Mouse (Mus musculus) kidney, adult 2 months (tissue): ENCODE measurements around the gene Mum1. TPM values are rescaled to one million over a fixed set of nuclear protein-coding genes. Genes with fewer than 3 reads are reported as not detected.

Experiments
- DNase-seq: peaks from one replicate; pipeline ENCODE4 v3.0.0; 2021
- H3K27ac ChIP-seq: fragments of 200-500 bp; 2 replicates; pipeline ENCODE4 v1.5.1; 2012; ENCODE audit warnings: low read depth, low read length, control low read depth, inconsistent platforms; ENCODE audit not compliant: insufficient read depth
- H3K27me3 ChIP-seq: fragments of 200-500 bp; replicated peaks from 2 replicates; pipeline ENCODE4 v1.6.1; 2012; ENCODE audit warnings: mild to moderate bottlenecking, moderate library complexity, low read length, inconsistent platforms; ENCODE audit not compliant: control insufficient read depth, insufficient read depth
- H3K36me3 ChIP-seq: fragments of 200-500 bp; 2 replicates; pipeline ENCODE4 v1.6.1; 2012; ENCODE audit warnings: mild to moderate bottlenecking, moderate library complexity, low read length, inconsistent platforms; ENCODE audit not compliant: control insufficient read depth, insufficient read depth
- H3K4me1 ChIP-seq: fragments of 200-500 bp; 2 replicates; pipeline ENCODE4 v1.6.1; 2011; ENCODE audit warnings: low read length; ENCODE audit not compliant: control insufficient read depth, insufficient read depth
- H3K4me3 ChIP-seq: fragments of 200-500 bp; 2 replicates; pipeline ENCODE4 v1.5.1; 2011; ENCODE audit warnings: mild to moderate bottlenecking, low read depth, low read length, control low read depth; ENCODE audit not compliant: insufficient read depth
- CTCF ChIP-seq: fragments of 200-500 bp; conservative IDR thresholded peaks from 2 replicates; pipeline ENCODE4 v1.5.1; 2011; ENCODE audit warnings: low read depth, mild to moderate bottlenecking, control low read depth, low read length, moderate library complexity, mixed read lengths; ENCODE audit not compliant: insufficient read depth, insufficient read length
- POLR2A ChIP-seq: fragments of 200-500 bp; IDR thresholded peaks from one replicate; pipeline ENCODE4 v1.6.1; 2011; ENCODE audit warnings: low read depth, low read length, control low read depth
- WGBS: fragments of 180-500 bp; shearing (Covaris S2); methylation state at CpG from one replicate; pipeline ENCODE4 v1.1.7; 2018; 5-methylcytosine and 5-hydroxymethylcytosine counted together
- polyA plus RNA-seq: library from polyadenylated mRNA; depleted of rRNA; stranded (reverse); fragments of >200 nt; gene quantifications from 2 replicates; pipeline ENCODE4 v1.2.3, GENCODE M21; 2012

Mum1 gene
- polyA plus RNA-seq, 1 experiment = 30.4 TPM

- WGBS = 76% methylated on average over 8 of the region's 8 CpGs
- H3K36me3 ChIP-seq = 0 out of 2 replicates have a peak, but pooled peaks cover 1% of the 10 kb centered on the region
Measured at GRCm38 (mm10) chr10:80271870-80272585, 45.8 kb downstream of the Mum1 start.

DNA sequence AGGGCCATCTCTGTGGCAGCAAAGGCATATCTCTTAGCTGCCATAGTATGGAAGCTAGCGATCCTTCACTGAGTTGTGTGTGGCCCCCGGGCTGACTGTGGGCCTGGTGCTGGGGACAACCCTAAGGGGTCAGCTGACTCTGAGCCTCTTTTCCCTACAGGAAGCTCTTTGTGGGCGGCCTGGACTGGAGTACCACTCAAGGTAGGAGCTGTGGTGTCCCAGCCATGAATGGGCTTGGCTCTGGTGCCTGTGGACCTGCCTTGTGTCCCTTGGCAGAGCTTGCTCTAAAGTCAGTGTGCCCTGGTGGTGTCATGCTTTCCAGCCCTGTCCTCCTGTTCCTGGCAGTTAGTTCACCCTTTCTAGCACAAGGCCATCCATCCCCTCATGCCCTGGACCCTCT lies 47.6 kb downstream of the Mum1 start:
- Histone ChIP-seq H3K4me1 (peaks cover 15% of the 10 kb centered on the region), H3K27ac (no peak overlapping the region), H3K27me3 (no peaks in the 10 kb centered on the region), H3K4me3 (no peak overlapping the region), H3K36me3 (0 out of 2 replicates have a peak, but pooled peaks cover 1% of the 10 kb centered on the region)
- 76% methylated on average over 3 of the region's 3 CpGs for whole genome bisulfite sequencing
- DNase-seq = no peak
- TF ChIP-seq POLR2A (no peak), CTCF (no peak)

More at GRCm38 (mm10) chr10:80271870-80272585, 45.8 kb downstream of the Mum1 start:
- no peaks in the 10 kb centered on the region for H3K27me3 ChIP-seq
- H3K4me1 ChIP-seq = peaks cover 21% of the 10 kb centered on the region
- no peak overlapping the region for H3K27ac ChIP-seq
- no peak for TF ChIP-seq CTCF
- TF ChIP-seq POLR2A = no peak
- no peak overlapping the region for H3K4me3 ChIP-seq
- no peak for DNase-seq

- WGBS = 61% methylated on average over 5 of the region's 5 CpGs
- TF ChIP-seq CTCF (no peak), POLR2A (no peak)
- no peak overlapping the region for H3K27ac ChIP-seq
- H3K27me3 ChIP-seq = no peaks in the 10 kb centered on the region
- peaks cover 8% of the 10 kb centered on the region for H3K4me1 ChIP-seq
- peaks cover 3% of the 10 kb centered on the region; the same call in 1 of the 2 replicates for H3K36me3 ChIP-seq
- DNase-seq = no peak
- no peak overlapping the region for H3K4me3 ChIP-seq
Measured at GRCm38 (mm10) chr10:80276238-80276637, 50.0 kb downstream of the Mum1 start.

- DNase-seq = no peak
- Histone ChIP-seq H3K36me3 (peaks cover 3% of the 10 kb centered on the region; the same call in 1 of the 2 replicates), H3K27me3 (no peaks in the 10 kb centered on the region), H3K4me3 (no peak overlapping the region), H3K27ac (no peak overlapping the region), H3K4me1 (peaks cover 22% of the 10 kb centered on the region)
- no peak for TF ChIP-seq POLR2A
- TF ChIP-seq CTCF = no peak
- WGBS = 87% methylated on average over 9 of the region's 9 CpGs
Measured at GRCm38 (mm10) chr10:80278390-80278789, 52.2 kb downstream of the Mum1 start.

GRCm38 (mm10) chr10:80279273-80279672 lies 53.0 kb downstream of the Mum1 start:
- DNase-seq = no peak
- H3K27ac ChIP-seq = no peak overlapping the region
- H3K4me1 ChIP-seq = peaks cover 22% of the 10 kb centered on the region
- 66% methylated on average over 12 of the region's 12 CpGs for WGBS
- TF ChIP-seq POLR2A (no peak), CTCF (no peak)
- H3K27me3 ChIP-seq = no peaks in the 10 kb centered on the region
- peaks cover 4% of the 10 kb centered on the region; the same call in 1 of the 2 replicates for H3K36me3 ChIP-seq
- no peak overlapping the region for H3K4me3 ChIP-seq

DNA sequence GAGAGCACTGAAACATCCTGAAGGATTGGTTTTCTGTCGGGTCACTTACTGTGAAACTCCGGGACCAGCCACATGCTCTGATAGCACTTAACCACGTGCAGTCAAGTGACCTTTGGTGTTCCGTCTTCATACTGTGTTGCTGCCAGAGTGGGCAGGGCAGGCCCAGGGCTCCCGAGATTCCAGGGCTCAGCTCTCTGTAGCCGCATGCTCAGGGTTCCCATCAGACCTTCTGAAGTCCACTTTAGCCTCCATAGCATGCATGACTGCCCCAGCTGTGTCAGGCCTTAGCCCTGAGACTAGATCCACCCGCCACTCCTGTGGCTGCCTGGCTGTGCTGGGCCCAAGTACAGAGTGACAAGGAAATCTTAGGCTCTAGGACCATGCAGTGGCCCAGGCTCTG lies 55.1 kb downstream of the Mum1 start:
- WGBS = 24% methylated on average over 7 of the region's 7 CpGs
- peak; percentile 96 for DNase-seq
- no peaks in the 10 kb centered on the region for H3K27me3 ChIP-seq
- H3K4me1 ChIP-seq = peaks cover 22% of the 10 kb centered on the region
- peaks cover 11% of the 10 kb centered on the region for H3K36me3 ChIP-seq
- no peak overlapping the region for H3K4me3 ChIP-seq
- peak overlapping the region; percentile 98 for H3K27ac ChIP-seq
- TF ChIP-seq POLR2A = no peak
- no peak for TF ChIP-seq CTCF

DNA sequence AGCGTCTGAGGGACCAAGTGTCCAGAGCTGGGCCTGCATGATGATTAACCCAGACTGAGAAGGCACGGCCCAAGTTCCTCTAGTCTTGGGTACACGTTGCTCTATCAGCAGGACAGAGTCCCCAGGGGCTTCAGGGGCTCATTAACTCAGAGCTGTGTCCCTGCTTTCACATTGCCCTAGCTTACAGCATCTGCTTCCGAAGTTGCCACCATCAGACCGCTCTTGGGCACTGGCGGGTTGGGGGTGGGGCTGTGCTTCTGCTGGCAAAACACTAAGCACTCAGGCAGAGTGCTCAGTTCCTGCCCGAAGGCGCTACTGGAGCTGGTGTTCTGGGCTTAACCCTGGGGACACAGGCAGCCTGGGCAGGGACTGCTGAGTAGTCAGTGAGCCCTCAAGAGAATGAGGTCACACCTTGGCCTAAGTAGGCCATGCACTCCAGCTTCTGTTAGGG lies 55.7 kb downstream of the Mum1 start:
- Histone ChIP-seq H3K36me3 (peaks cover 12% of the 10 kb centered on the region), H3K4me3 (no peak overlapping the region), H3K4me1 (peaks cover 22% of the 10 kb centered on the region), H3K27ac (peak overlapping the region; percentile 98), H3K27me3 (no peaks in the 10 kb centered on the region)
- 26% methylated on average over 8 of the region's 8 CpGs for WGBS
- no peak for TF ChIP-seq POLR2A
- no peak for TF ChIP-seq CTCF
- DNase-seq = peak; percentile 83
